Mouse (Mus musculus) heart, postnatal 4 days (tissue): ENCODE data around the gene Akap1. TPM values are rescaled to one million over a fixed set of nuclear protein-coding genes. Genes with fewer than 3 reads are reported as not detected.
"Not testable (repeated sequence)": the region's sequence is repeated elsewhere in the genome, so short reads cannot be mapped to it uniquely, and the experiment has no call there.

ENCODE experiments used
- DNase-seq: peaks from one replicate; pipeline ENCODE4 v3.0.0; 2021
- total RNA-seq, 2 experiments: library from RNA; stranded (reverse); gene quantifications; 2 replicates each; pipeline ENCODE4 v1.2.3; 2021

Akap1 gene
- total RNA-seq, result 100 to 1,000 TPM; 105 TPM

DNA sequence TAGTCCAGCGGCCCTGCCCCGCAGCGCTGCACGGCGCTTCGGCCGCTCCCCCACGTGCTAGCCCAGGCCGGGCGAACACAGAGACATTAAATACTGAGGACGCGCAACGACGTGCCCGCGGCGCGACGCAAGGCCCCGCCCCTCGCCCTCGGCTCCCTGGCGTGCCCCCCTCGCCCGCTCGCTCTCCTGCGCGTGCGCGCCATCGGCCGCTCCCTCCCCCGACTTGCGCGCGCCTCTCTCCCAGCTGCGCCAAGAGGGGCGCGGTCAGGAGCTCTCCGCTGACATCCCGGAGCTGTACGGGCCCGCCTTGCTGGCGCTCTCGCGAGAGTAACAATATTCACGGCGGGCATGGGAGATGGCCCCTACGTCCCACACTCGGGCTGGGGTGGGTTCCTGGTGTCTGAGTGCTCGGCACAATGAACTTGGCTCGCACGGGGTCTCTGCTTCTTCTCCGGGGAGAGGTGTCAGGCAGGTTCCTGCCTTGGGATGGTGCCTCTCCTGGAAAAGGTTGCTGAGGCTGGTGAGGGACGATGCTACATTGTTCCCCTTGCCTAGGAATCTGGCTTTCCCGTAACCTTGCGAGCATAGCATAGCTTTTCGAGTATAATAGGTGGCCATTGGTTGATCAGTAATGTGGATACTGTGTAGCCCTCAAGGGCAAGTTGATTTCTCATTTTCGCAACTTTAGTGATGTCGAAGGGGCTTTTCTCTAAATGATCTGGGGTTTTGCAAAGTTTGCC lies at the start of gene Akap1:
TSS of gene Akap1 (minus strand) at position 129 of the 740 bp plus-strand sequence.
- peak; percentile 99 for DNase-seq

DNA sequence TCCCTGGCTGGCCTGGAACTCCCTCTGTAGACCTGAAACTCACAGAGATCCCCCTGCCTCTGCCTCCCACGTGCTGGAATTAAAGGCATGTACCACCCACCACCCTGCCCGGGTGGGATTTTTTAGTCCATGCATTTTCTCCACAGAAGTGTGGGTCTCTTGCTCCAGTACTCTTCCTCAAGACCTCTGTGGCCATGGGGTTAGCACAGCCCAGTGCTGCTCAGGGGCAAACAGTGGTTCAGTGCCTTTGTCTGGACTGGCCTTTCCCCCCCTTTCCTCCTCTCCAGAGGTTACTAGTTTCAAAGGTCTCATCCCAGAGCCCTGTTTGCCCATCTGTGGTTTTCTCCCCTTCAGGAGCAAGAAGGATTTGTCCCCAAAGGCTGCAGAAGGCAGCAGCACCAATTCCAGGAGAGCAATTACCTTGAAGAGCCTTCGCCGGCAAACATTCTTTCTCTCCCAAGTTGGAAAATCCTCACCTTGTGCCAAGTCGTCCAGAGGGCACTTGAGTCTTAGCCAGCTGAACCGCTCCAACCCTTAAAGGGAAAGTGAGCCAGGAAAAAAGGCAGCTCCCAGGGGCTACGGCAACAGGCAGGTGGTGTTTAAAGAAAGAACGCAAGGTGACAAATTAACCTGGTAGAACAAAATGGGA lies 45.1 kb upstream of the Akap1 start:
- peak; percentile 82 for DNase-seq

DNA sequence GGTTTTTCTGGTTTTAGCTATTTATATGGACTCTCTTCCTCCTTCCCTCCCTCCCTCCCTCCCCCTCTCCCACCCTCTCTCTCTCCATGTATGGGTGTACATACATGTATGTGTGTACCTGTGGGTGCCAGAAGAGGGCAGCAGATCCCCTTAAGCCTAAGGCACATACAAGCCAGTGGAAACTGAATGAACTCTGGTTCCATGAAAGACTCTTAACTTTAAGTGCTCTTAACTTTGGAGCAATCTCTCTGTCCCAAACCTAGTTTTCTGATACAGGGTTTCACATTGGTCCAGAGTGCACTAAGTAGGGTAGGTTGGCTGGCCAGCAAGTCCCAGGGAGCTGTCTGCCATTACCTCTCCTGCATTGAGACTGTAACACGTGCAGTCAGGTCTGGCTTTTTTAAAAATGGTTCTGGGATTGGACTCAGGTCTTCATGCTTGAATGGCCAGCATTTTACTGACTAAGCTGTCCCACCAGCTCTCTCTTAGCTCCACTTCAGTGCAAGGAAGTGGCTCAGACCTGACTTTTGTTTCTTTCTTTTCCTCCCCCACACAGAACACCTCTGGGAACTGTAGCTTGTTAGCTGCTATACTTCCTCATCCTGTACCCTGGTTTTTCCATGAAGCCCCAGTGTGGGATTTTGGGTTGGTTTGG lies 44.3 kb upstream of the Akap1 start:
- DNase-seq, result peak; percentile 82

- DNase-seq, result no peak
These were observed 43.5 kb upstream of the Akap1 start for GRCm38 (mm10) chr11:88907886-88908285.

- no peak for DNase-seq
These were observed 41.2 kb upstream of the Akap1 start for GRCm38 (mm10) chr11:88905621-88906020.

DNA sequence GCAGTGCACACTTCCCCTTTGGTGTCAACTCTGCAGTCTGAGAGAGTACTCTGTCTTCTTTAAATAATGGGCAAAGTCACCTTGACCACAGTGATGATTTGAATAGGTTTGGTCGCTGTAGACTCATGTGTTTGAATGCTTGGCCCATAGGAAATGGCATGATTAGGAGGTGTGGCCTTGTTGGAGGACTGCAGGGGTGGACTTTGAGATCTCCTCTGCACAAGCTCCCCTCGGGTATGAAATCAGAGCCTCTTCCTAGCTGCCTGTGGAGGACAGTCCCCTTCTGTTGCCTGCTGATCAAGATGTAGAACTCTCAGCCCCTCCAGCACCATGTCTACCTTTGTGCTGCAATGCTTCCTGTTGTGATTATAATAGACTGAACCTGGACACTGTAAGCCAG lies 39.7 kb upstream of the Akap1 start:
- DNase-seq, result no peak

- DNase-seq, result peak; percentile 8
These were observed 38.4 kb upstream of the Akap1 start for GRCm38 (mm10) chr11:88902762-88903161.

DNA sequence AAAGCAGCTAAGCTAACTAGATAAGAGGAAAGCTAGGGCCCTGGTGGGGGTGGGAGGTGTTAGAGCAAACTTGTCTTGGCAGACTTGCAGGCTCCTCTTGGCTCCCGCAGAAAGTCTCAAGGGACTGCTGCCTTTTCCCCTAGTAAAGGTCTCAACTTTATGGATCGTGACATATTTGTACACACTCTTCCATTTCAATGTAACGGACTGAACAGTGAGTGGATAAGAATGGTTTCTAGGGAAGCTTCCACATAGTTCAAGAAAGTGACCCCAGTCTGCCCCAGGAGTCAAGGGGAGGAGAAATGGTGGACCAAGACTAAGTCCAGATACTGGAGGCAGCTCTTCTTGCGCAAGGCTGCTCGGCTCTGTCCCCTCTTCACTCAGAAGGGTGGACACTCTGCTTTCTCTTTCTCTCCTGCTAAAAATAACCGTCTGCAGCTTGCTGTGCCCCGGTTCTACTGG lies 37.0 kb upstream of the Akap1 start:
- DNase-seq, result peak; percentile 35

DNA sequence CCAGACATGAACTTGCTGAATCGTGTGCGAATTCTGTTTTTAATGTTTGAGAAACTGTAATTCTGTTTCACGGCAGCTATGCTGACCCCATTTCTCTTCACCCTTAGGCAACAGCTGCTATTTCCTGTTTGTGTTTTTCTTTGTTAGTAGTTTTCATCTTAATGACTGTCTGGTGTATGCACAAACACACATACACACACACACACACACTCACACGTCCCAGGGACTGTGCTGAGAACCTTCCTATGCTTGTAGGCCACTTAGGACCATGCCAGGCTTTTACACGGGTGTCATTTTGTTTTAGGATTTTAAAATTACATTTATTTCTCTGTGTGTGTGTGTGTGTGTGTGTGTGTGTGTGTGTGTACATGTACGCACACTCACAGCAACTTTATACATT lies 35.2 kb upstream of the Akap1 start:
- DNase-seq, result no peak

DNA sequence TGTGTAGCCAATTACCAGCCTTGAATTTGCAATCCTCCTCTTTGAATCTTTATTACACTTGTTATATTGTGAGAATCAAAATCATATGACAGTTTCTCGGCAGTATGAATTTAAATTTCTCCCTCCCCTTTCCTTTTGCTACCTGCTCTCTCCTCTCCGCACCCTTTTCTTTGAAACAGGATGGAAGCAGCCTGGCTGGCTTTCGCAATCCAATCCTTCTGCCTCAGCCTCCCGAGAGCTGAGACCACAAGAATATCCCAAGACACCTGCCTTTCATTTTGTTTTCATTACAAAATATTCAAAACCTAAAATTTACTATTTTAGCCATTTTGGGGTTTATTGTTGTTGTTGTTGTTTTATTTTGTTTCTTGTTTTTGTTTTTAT lies 34.0 kb upstream of the Akap1 start:
- DNase-seq, result no peak

DNA sequence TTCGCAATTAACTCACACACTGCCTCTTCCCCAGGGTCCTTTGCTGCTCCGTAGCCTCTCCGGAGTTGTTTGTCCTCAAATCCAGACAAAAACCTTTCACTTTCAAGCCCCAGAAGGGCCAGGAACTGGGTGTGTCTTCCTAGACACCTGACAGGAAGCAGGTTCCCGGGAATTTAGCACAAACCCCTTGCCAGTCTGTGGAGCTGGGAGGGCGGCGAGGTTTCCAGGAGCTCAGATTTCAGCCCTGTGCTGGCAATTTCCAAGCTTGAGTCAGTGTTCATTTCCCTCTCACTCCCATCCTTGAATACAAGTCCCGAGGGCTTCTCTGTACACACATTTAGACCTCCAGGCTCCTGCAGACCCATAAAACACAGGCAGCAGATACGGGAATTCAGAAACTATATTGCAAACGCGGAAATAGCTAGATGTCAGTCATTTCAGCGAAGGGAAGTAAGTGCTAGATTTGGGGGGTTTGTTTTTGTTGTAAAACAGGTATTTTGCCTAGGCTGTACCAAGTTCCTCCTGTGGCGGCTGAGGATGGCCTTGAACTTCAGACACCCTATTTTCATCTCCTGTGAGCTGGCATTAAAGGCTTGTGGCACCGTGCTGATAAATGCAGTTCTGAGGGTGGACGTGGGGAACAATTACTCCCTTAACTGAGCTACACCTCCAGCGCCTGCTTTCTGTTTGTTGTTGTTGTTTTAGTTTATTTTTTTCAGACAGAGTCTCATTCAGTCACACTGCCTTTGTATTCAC lies 33.4 kb upstream of the Akap1 start:
- DNase-seq, result peak; percentile 33

- peak; percentile 13 for DNase-seq
These were observed 31.4 kb upstream of the Akap1 start for GRCm38 (mm10) chr11:88895800-88896232.

DNA sequence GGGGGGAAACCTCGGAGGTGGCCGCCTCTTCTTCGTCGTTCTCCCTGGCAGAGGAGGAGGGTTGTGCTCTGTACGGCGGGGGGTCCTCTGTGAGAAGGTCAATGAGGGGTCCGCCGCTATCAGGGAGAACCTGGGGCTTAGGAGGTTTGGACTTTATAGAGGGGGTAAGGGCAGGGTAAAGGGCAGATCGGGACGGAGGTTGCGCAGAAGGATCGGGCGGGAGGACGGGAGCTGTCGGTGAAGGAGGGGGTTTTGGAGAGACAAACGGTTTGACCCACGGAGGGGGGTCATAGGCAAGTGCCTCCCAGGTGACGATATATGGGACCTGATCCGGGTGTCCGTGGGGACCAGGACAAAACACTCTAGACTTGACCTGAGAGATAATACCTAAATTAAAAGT lies 30.8 kb upstream of the Akap1 start:
- peak; percentile 29 for DNase-seq

- not testable (repeated sequence) for DNase-seq
These were observed 29.9 kb upstream of the Akap1 start for GRCm38 (mm10) chr11:88894279-88894678.

DNA sequence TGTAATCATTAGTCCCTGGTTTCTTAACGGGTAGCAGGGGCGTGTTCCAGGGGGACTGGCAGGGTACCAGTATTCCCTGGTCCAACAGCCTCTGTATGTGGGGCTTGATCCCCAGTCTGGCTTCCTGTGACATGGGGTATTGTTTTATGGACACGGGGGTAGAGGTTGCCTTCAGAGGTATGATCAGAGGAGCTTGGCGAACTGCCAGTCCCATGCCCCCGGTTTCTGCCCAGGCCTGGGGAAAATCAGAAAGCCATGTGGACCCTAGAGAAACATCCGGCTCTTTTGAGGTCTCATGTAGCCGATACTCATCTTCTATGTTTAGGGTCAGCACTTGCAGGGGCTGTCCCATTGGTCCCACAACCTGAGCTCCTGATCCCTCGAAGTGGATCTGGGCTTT lies 29.1 kb upstream of the Akap1 start:
- DNase-seq, result not testable (repeated sequence)

- DNase-seq, result peak; percentile 41
These were observed 28.4 kb upstream of the Akap1 start for GRCm38 (mm10) chr11:88892789-88893188.

DNA sequence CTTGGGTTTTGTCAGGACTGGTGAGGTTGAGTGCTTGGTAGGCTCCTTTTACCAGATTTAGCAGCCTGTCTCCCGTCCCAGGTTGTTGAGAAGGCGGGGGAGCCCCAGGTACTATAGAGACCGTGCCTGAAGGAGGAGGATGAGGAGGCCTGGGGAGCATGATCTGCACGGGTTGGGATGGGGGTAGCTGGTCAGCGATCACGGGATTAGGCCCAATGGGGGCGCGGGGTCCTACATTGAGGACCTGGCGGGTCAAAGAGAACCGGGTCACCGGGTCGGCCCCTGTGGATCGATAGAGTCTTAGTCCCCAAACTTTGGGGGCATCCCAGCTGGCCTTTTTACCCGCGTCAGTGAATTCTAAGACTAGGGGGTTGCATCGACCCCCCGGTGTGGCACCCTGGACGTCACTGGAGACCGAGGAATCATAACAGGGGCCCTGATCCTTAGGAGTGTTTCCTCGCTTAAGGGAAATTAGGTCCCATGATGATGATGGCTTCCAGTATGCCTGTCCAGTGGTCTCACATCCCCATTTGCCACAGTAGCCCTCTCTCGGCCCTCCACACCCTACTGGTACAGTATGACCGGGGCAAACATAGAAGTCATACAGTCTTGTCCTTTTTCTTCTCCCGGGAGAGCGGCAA lies 27.7 kb upstream of the Akap1 start:
- DNase-seq, result peak; percentile 63

GRCm38 (mm10) chr11:88891446-88891845 lies 27.1 kb upstream of the Akap1 start:
- DNase-seq, result peak; percentile 29

- DNase-seq, result not testable (repeated sequence)
These were observed 26.5 kb upstream of the Akap1 start for GRCm38 (mm10) chr11:88890904-88891303.

GRCm38 (mm10) chr11:88888996-88889395 lies 24.6 kb upstream of the Akap1 start:
- DNase-seq, result no peak

DNA sequence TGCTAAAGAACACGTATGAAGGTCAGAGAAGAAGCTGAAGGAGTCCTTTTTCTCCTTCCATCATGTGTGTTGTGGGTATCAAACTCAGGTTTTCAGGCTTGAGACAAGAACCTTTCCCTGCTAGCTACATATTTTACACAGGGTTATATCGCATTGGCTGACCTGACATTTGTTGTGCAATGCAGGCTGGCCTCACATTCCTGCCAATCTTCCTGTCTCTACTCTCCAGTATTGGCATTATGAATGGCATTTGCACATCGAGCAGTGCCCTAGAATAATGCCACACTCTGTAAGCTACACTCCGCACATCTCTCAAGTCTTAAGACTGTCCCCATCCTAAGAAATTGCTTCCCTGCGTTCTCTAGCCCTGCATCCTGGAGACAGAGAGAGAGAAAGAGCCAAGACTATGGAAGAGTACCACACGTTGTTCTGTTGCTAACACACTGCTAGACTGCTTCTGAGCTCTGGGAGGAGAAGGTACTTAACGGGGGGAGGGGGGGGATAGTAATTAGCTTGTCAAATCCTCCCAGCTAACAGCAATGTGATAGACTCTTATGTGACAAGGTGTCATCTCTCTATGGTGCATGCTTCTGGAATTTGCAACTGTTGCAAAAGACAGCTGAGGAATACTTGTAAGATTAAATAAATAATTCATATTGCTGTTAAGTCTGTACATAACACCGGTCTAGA lies 20.1 kb upstream of the Akap1 start:
- DNase-seq, result no peak

- no peak for DNase-seq
These were observed 13.6 kb upstream of the Akap1 start for GRCm38 (mm10) chr11:88878011-88878410.
